Mouse (Mus musculus) MEL (cell line): Measurements from ENCODE around the gene Lgals7. TPM values are rescaled to one million over a fixed set of nuclear protein-coding genes. Genes with fewer than 3 reads are reported as not detected.

Source experiments
- DNase-seq: peaks from one replicate; pipeline ENCODE4 v3.0.0; 2011; ENCODE audit warnings: low read depth, low spot score
- H3K27ac ChIP-seq: 2 replicates; pipeline ENCODE4 v1.5.1; 2012; ENCODE audit warnings: low read depth, mild to moderate bottlenecking, control low read depth, low read length, moderate library complexity; ENCODE audit not compliant: control insufficient read depth
- H3K27me3 ChIP-seq, 2 experiments: fragments of 150-350 bp in 1 of 2; sonication (generic) in 1 of 2; 2 replicates each; pipeline ENCODE4 v1.6.1; 2012; ENCODE audit warnings: low read length in 2 of 2, mild to moderate bottlenecking in 2 of 2, improper control_type of control experiment in 1 of 2, moderate library complexity in 1 of 2; ENCODE audit not compliant: insufficient read depth in 2 of 2, control insufficient read depth in 1 of 2
- H3K36me3 ChIP-seq, 2 experiments: 2 replicates each; pipeline ENCODE4 v1.6.1; 2012 to 2014; ENCODE audit warnings: low read length in 2 of 2, improper control_type of control experiment in 1 of 2, inconsistent platforms in 1 of 2, mild to moderate bottlenecking in 1 of 2; ENCODE audit not compliant: insufficient read depth in 2 of 2, control insufficient read depth in 1 of 2
- H3K4me1 ChIP-seq, 2 experiments: fragments of 150-350 bp in 1 of 2; sonication (generic) in 1 of 2; 2 replicates each; pipeline ENCODE4 v1.6.1; 2012; ENCODE audit warnings: low read length in 2 of 2, improper control_type of control experiment in 1 of 2, mild to moderate bottlenecking in 1 of 2; ENCODE audit not compliant: insufficient read depth in 2 of 2, control insufficient read depth in 1 of 2
- H3K4me3 ChIP-seq, 2 experiments: fragments of 150-350 bp in 1 of 2; sonication (generic) in 1 of 2; 2 replicates each; pipeline ENCODE4 v1.5.1; 2012; ENCODE audit warnings: low read depth in 2 of 2, low read length in 2 of 2, mild to moderate bottlenecking in 2 of 2, moderate library complexity in 2 of 2, control low read depth in 1 of 2, improper control_type of control experiment in 1 of 2; ENCODE audit not compliant: control insufficient read depth in 1 of 2, insufficient read depth in 1 of 2
- H3K79me2 ChIP-seq: 2 replicates; pipeline ENCODE4 v1.6.1; 2012; ENCODE audit warnings: mild to moderate bottlenecking, low read length, moderate library complexity; ENCODE audit not compliant: control insufficient read depth, poor library complexity, insufficient read depth
- H3K9ac ChIP-seq: 2 replicates; pipeline ENCODE4 v1.6.1; 2012; ENCODE audit warnings: low read depth, mild to moderate bottlenecking, control low read depth, low read length, moderate library complexity; ENCODE audit not compliant: control insufficient read depth, poor library complexity, severe bottlenecking
- H3K9me3 ChIP-seq: fragments of 150-350 bp; sonication (generic); replicated peaks from 2 replicates; pipeline ENCODE4 v1.6.1; 2012; ENCODE audit warnings: mild to moderate bottlenecking, low read length, improper control_type of control experiment, moderate library complexity; ENCODE audit not compliant: insufficient read depth
- CHD1 ChIP-seq: IDR thresholded peaks from 2 replicates; pipeline ENCODE4 v1.6.1; 2012; ENCODE audit warnings: low read depth, mild to moderate bottlenecking, inconsistent platforms, low read length, improper control_type of control experiment
- CHD2 ChIP-seq: IDR thresholded peaks from 2 replicates; pipeline ENCODE4 v1.6.1; 2011; ENCODE audit warnings: low read length, improper control_type of control experiment
- CTCF ChIP-seq, 3 experiments: IDR thresholded peaks in 2 of 3; conservative IDR thresholded peaks in 1 of 3; 2 replicates each; pipeline ENCODE4 v1.5.1; 2011 to 2012; ENCODE audit warnings: low read length in 3 of 3, low read depth in 2 of 3, mild to moderate bottlenecking in 2 of 3, improper control_type of control experiment in 1 of 3, inconsistent platforms in 1 of 3, mixed read lengths in 1 of 3, moderate library complexity in 1 of 3; ENCODE audit not compliant: control insufficient read depth in 1 of 3, insufficient read depth in 1 of 3, poor library complexity in 1 of 3, severe bottlenecking in 1 of 3
- E2F4 ChIP-seq: IDR thresholded peaks from 2 replicates; pipeline ENCODE4 v1.6.1; 2011; ENCODE audit warnings: low read depth, low read length, improper control_type of control experiment, borderline replicate concordance
- ELF1 ChIP-seq: IDR thresholded peaks from 2 replicates; pipeline ENCODE4 v1.6.1; 2014; ENCODE audit warnings: low read depth, mild to moderate bottlenecking, inconsistent platforms, low read length, improper control_type of control experiment, moderate library complexity
- ETS1 ChIP-seq: IDR thresholded peaks from 2 replicates; pipeline ENCODE4 v1.6.1; 2012; ENCODE audit warnings: low read depth, mild to moderate bottlenecking, inconsistent platforms, low read length, improper control_type of control experiment, moderate library complexity
- MAFK ChIP-seq: IDR thresholded peaks from 2 replicates; pipeline ENCODE4 v1.6.1; 2011; ENCODE audit warnings: low read depth, mild to moderate bottlenecking, low read length, improper control_type of control experiment, borderline replicate concordance
- MAZ ChIP-seq: IDR thresholded peaks from 2 replicates; pipeline ENCODE4 v1.6.1; 2012; ENCODE audit warnings: low read depth, mild to moderate bottlenecking, inconsistent platforms, low read length, improper control_type of control experiment
- MEF2A ChIP-seq: IDR thresholded peaks from 2 replicates; pipeline ENCODE4 v1.6.1; 2014; ENCODE audit warnings: low read depth, mild to moderate bottlenecking, inconsistent platforms, low read length, improper control_type of control experiment; ENCODE audit not compliant: poor library complexity, insufficient replicate concordance, severe bottlenecking; ENCODE audit errors: extremely low read depth
- MYB ChIP-seq: IDR thresholded peaks from 2 replicates; pipeline ENCODE4 v1.6.1; 2011; ENCODE audit warnings: mild to moderate bottlenecking, low read depth, low read length, improper control_type of control experiment
- MYC ChIP-seq: IDR thresholded peaks from 2 replicates; pipeline ENCODE4 v1.6.1; 2011; ENCODE audit warnings: low read depth, mild to moderate bottlenecking, low read length, improper control_type of control experiment, moderate library complexity
- NELFE ChIP-seq: IDR thresholded peaks from 2 replicates; pipeline ENCODE4 v1.6.1; 2011; ENCODE audit warnings: low read depth, low read length, improper control_type of control experiment
- NRF1 ChIP-seq: IDR thresholded peaks from 2 replicates; pipeline ENCODE4 v1.6.1; 2014; ENCODE audit warnings: low read depth, mild to moderate bottlenecking, inconsistent platforms, low read length, improper control_type of control experiment, moderate library complexity; ENCODE audit not compliant: poor library complexity, insufficient read depth, severe bottlenecking
- POLR2A ChIP-seq, 2 experiments: IDR thresholded peaks; 2 replicates each; pipeline ENCODE4 v1.6.1; 2011 to 2012; ENCODE audit warnings: low read length in 2 of 2, mild to moderate bottlenecking in 2 of 2, control low read depth in 1 of 2, improper control_type of control experiment in 1 of 2, low read depth in 1 of 2, moderate library complexity in 1 of 2; ENCODE audit not compliant: control insufficient read depth in 1 of 2, insufficient read depth in 1 of 2, poor library complexity in 1 of 2
- POLR2AphosphoS5 ChIP-seq: IDR thresholded peaks from 2 replicates; pipeline ENCODE4 v1.6.1; 2012; ENCODE audit warnings: low read depth, borderline replicate concordance, mild to moderate bottlenecking, inconsistent platforms, low read length, moderate library complexity, mixed read lengths
- SIN3A ChIP-seq: IDR thresholded peaks from 2 replicates; pipeline ENCODE4 v1.6.1; 2012; ENCODE audit warnings: low read length, improper control_type of control experiment, inconsistent platforms
- SMC3 ChIP-seq: IDR thresholded peaks from 2 replicates; pipeline ENCODE4 v1.6.1; 2011; ENCODE audit warnings: low read depth, low read length, improper control_type of control experiment
- TAL1 ChIP-seq: IDR thresholded peaks from 2 replicates; pipeline ENCODE4 v1.6.1; 2012; ENCODE audit warnings: mild to moderate bottlenecking, inconsistent platforms, low read length, moderate library complexity, mixed read lengths
- TBP ChIP-seq: IDR thresholded peaks from 2 replicates; pipeline ENCODE4 v1.8.0; 2011; ENCODE audit warnings: low read depth, low read length, improper control_type of control experiment
- UBTF ChIP-seq: IDR thresholded peaks from 2 replicates; pipeline ENCODE4 v1.6.1; 2012; ENCODE audit warnings: low read depth, mild to moderate bottlenecking, inconsistent platforms, low read length, improper control_type of control experiment, moderate library complexity, borderline replicate concordance; ENCODE audit not compliant: insufficient read depth
- USF1 ChIP-seq: IDR thresholded peaks from 2 replicates; pipeline ENCODE4 v1.6.1; 2014; ENCODE audit warnings: low read depth, mild to moderate bottlenecking, inconsistent platforms, low read length, improper control_type of control experiment, moderate library complexity
- ZKSCAN1 ChIP-seq: IDR thresholded peaks from 2 replicates; pipeline ENCODE4 v1.6.1; 2012; ENCODE audit warnings: low read depth, mild to moderate bottlenecking, inconsistent platforms, low read length, improper control_type of control experiment, moderate library complexity
- ZNF384 ChIP-seq: IDR thresholded peaks from 2 replicates; pipeline ENCODE4 v1.6.1; 2012; ENCODE audit warnings: low read depth, mild to moderate bottlenecking, inconsistent platforms, low read length, improper control_type of control experiment
- polyA plus RNA-seq, 2 experiments: library from polyadenylated mRNA; stranded (reverse) in 1 of 2; unstranded in 1 of 2; fragments of >175 nt in 1 of 2; fragments of >200 nt in 1 of 2; gene quantifications; 2 replicates each; pipeline versions ENCODE4 v1.2.1 to v1.2.4; 2012; ENCODE audit warnings: low replicate concordance in 2 of 2, low read depth in 1 of 2; ENCODE audit not compliant: insufficient read length in 2 of 2, insufficient read depth in 1 of 2, missing spikeins in 1 of 2
- total RNA-seq: library from RNA; depleted of rRNA; stranded (reverse); fragments of 300-350 nt; gene quantifications from 2 replicates; pipeline ENCODE4 v1.2.3, GENCODE M21; 2012

Gene Lgals7
- total and polyA plus RNA-seq, 3 experiments = 27.7 to 138 TPM; not detected in 1

- H3K4me1 ChIP-seq = peaks cover under 1 to 5% of the 10 kb centered on the region in 2 experiments; a peak in 2 of 4 replicates
- H3K79me2 ChIP-seq = no peaks in the 10 kb centered on the region
- TF ChIP-seq USF1 (no peak), CHD1 (no peak), CHD2 (no peak), TAL1 (no peak), NRF1 (no peak), CTCF (IDR thresholded peaks at IDR 0.05 in 2 of 3, conservative IDR thresholded peaks at IDR 0.05 in 1 of 3; ENCODE audit: control insufficient read depth in 1 of 3, insufficient read depth in 1 of 3, low read depth in 2 of 3, low read length in 3 of 3, poor library complexity in 1 of 3, severe bottlenecking in 1 of 3) (no peak), E2F4 (no peak), MEF2A (no peak), MAFK (no peak), MAZ (no peak), SIN3A (no peak), ETS1 (no peak), MYB (no peak), TBP (no peak), UBTF (no peak), SMC3 (no peak), ZNF384 (no peak)
- no peak overlapping the region for H3K27ac ChIP-seq
- DNase-seq = no peak
- no peaks in the 10 kb centered on the region for H3K27me3 ChIP-seq
- no peak overlapping the region for H3K4me3 ChIP-seq
- no peak overlapping the region for H3K9ac ChIP-seq
- H3K9me3 ChIP-seq = no peaks in the 10 kb centered on the region
- peaks cover 0 to 3% of the 10 kb centered on the region in 2 experiments; a peak in 2 of 4 replicates for H3K36me3 ChIP-seq
These were observed 26.7 kb upstream of the Lgals7 start for GRCm38 (mm10) chr7:28836936-28837335.

GRCm38 (mm10) chr7:28838331-28838730, 25.3 kb upstream of the Lgals7 start:
- Histone ChIP-seq H3K9ac (no peak overlapping the region), H3K79me2 (no peaks in the 10 kb centered on the region), H3K4me3 (no peak overlapping the region), H3K36me3 (no peaks in the 10 kb centered on the region), H3K9me3 (no peaks in the 10 kb centered on the region), H3K4me1 (no peaks in the 10 kb centered on the region), H3K27ac (no peak overlapping the region), H3K27me3 (no peaks in the 10 kb centered on the region)
- no peak for TF ChIP-seq ETS1
- no peak for TF ChIP-seq NRF1
- TF ChIP-seq CHD2 = no peak
- no peak for TF ChIP-seq ZKSCAN1
- TF ChIP-seq NELFE = no peak
- TF ChIP-seq MYC = no peak
- no peak for TF ChIP-seq POLR2AphosphoS5
- TF ChIP-seq POLR2A (IDR thresholded peaks at IDR 0.05; ENCODE audit: control insufficient read depth in 1 of 2, insufficient read depth in 1 of 2, low read depth in 1 of 2, low read length in 2 of 2, poor library complexity in 1 of 2) = no peak
- TF ChIP-seq ELF1 = no peak
- no peak for TF ChIP-seq MEF2A
- DNase-seq = no peak
